Mouse (Mus musculus): ENCODE data around the gene Tpst1. TPM values are rescaled to one million over a fixed set of nuclear protein-coding genes. Genes with fewer than 3 reads are reported as not detected.

The Tpst1 gene
- polyA plus RNA-seq, 1 experiment from 2014 or later: 50.0 TPM

DNA sequence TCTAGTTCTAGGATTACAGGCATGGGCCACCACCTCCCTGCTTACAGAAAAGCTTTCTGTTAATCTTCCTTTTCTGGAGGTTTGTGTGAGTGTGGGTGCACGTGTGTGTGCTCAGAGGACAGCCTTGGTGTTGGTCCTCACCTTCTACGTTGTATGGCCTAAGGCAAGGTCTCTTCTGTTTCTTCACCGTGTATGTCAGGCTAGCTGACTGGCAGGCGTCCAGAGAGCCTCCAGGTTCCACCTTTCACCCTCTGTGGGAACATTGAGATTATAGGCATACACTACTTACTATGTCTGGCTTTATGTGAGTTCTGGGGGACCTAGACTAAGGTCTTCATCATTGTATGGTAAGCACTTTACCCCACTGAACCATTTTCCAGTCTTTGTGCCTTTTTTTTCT, 9.3 kb downstream of the Tpst1 start:
- DNase-seq (ENCODE audit: low spot score): no peak
- no peak overlapping the region for H3K27ac ChIP-seq
- H3K36me3 ChIP-seq: peaks cover 59% of the 10 kb centered on the region
- peaks cover 8% of the 10 kb centered on the region; the same call in 1 of the 2 replicates for H3K9me3 ChIP-seq
- H3K4me1 ChIP-seq (replicated peaks): peaks cover 15% of the 10 kb centered on the region; the same call in 1 of the 2 replicates
- 87% methylated on average over 4 of the region's 4 CpGs for WGBS
- peaks cover 10% of the 10 kb centered on the region for H3K27me3 ChIP-seq (ENCODE audit: insufficient read depth, poor library complexity, severe bottlenecking)
- no peak overlapping the region for H3K4me3 ChIP-seq

GRCm38 (mm10) chr5:130084271-130084670, 11.1 kb downstream of the Tpst1 start:
- H3K4me3 ChIP-seq: no peak overlapping the region
- no peak for DNase-seq (ENCODE audit: low spot score)
- 96% methylated on average over 3 of the region's 3 CpGs for WGBS
- H3K36me3 ChIP-seq: peaks cover 62% of the 10 kb centered on the region
- peaks cover 10% of the 10 kb centered on the region; the same call in 1 of the 2 replicates for H3K4me1 ChIP-seq (replicated peaks)
- peaks cover 8% of the 10 kb centered on the region; the same call in 1 of the 2 replicates for H3K9me3 ChIP-seq
- no peak overlapping the region for H3K27ac ChIP-seq
- no peaks in the 10 kb centered on the region for H3K27me3 ChIP-seq (ENCODE audit: insufficient read depth, poor library complexity, severe bottlenecking)

DNA sequence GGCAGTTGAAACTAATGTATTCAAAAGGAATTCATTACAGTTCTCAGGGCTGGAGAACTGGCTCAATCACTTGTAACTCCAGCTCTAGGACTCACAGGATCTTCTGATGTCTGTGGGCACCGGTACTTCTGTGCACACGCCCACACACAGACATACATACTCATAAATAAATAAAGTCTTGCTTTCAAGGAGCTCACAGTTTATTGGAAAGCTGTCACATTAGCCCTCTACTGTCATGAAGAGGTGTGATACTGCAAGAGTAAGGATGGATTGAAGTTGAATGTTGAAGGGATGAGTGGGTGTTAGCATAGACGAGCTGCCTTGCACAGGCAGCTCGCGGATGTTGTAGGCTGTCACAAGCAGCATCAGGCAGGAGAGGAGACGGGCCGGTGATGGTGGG, 14.9 kb downstream of the Tpst1 start:
- Histone ChIP-seq H3K4me3 (no peak overlapping the region), H3K27ac (no peak overlapping the region), H3K36me3 (peaks cover 59% of the 10 kb centered on the region), H3K9me3 (0 out of 2 replicates have a peak, but pooled peaks cover 8% of the 10 kb centered on the region), H3K4me1 (replicated peaks) (no peaks in the 10 kb centered on the region), H3K27me3 (ENCODE audit: insufficient read depth, poor library complexity, severe bottlenecking) (no peaks in the 10 kb centered on the region)
- WGBS: 91% methylated on average over 7 of the region's 7 CpGs
- DNase-seq (ENCODE audit: low spot score): no peak

GRCm38 (mm10) chr5:130088612-130089011, 15.5 kb downstream of the Tpst1 start:
- no peak for DNase-seq (ENCODE audit: low spot score)
- Histone ChIP-seq H3K36me3 (peaks cover 53% of the 10 kb centered on the region), H3K9me3 (0 out of 2 replicates have a peak, but pooled peaks cover 8% of the 10 kb centered on the region), H3K4me3 (no peak overlapping the region), H3K27me3 (ENCODE audit: insufficient read depth, poor library complexity, severe bottlenecking) (no peaks in the 10 kb centered on the region), H3K27ac (no peak overlapping the region), H3K4me1 (replicated peaks) (no peaks in the 10 kb centered on the region)
- WGBS: 93% methylated on average over 4 of the region's 4 CpGs

DNA sequence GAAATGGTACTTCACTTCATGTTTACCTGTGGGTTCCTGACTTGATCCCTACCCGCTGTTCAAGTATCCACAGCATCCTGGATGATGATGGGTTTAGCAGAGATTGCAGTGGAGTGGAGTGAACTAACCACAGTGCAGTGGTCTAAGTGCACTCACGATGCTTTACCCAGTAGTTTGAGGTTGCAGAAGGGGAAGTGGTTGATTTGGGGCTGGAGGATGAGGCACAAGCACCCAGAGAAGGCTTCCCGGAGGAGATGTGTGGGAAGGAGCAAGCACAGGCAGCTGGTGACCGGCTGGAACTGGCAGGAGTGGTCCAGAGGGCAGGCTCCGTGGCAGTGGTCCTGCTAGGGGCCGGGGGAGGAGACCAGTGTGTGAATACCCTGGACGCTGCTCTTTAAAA, 16.1 kb downstream of the Tpst1 start:
- WGBS: 84% methylated on average over 7 of the region's 7 CpGs
- H3K9me3 ChIP-seq: 0 out of 2 replicates have a peak, but pooled peaks cover 8% of the 10 kb centered on the region
- DNase-seq (ENCODE audit: low spot score): no peak
- no peak overlapping the region for H3K27ac ChIP-seq
- H3K4me1 ChIP-seq (replicated peaks): no peaks in the 10 kb centered on the region
- H3K27me3 ChIP-seq (ENCODE audit: insufficient read depth, poor library complexity, severe bottlenecking): no peaks in the 10 kb centered on the region
- no peak overlapping the region for H3K4me3 ChIP-seq
- peaks cover 48% of the 10 kb centered on the region for H3K36me3 ChIP-seq

DNA sequence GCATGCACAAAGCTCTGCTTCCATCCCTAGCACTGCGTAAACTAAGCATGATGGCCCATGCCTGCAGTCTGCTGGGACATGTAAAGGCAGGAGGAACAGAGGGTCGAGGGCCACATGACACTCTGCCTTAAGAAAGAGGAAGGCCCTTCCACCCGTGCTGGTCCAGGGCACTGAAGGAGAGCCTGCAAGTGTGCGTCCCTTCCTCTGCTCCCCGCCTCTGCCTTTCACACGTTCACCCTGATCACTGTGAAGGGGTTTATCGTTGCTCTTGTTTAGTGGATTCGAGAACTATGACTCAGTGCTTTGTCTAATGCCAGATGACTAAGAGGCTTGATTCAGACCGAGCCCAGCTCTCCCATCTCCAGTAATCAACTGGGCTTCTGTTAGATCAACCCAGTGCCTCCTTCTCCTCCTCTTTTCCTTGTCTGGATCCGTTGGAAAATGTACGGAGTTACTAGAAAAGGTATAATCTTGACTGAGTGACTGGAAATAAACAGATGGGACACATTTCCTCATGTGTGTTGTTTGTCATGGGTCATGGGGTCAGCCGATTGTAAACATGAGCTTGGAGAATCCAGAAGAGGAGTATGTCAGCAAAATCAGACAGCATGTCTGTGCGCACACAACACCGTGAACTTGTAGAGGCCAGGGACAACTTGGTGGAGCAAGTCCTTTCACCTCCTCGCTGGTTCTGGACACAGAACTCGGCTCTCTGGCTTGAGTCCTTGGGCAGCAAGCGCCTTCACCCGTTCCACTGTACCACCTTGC, 16.7 kb downstream of the Tpst1 start:
- H3K36me3 ChIP-seq: peaks cover 41% of the 10 kb centered on the region
- no peak overlapping the region for H3K27ac ChIP-seq
- H3K4me1 ChIP-seq (replicated peaks): no peaks in the 10 kb centered on the region
- no peak overlapping the region for H3K4me3 ChIP-seq
- DNase-seq (ENCODE audit: low spot score): no peak
- H3K9me3 ChIP-seq: 0 out of 2 replicates have a peak, but pooled peaks cover 8% of the 10 kb centered on the region
- 89% methylated on average over 18 of the region's 18 CpGs for WGBS
- H3K27me3 ChIP-seq (ENCODE audit: insufficient read depth, poor library complexity, severe bottlenecking): no peaks in the 10 kb centered on the region

DNA sequence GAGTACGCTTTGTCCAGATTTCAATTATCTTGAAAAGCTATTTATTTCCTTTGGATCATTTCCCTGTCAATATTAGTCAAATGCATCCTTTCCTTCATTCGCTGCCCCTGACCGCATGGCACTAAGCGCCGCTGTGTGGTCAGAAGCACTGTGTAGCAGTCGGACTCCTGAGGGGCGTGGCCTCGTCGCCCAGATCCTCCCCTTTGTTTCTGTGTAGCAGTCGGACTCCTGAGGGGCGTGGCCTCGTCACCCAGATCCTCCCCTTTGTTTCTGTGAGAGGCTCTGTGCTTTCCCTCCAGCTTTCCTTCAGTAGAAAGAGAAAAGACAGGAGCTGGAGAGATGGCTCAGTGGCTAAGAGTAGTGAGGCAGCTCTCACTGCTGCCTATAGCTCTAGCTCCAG, 23.6 kb downstream of the Tpst1 start:
- Histone ChIP-seq H3K4me1 (replicated peaks) (no peaks in the 10 kb centered on the region; the same call in 1 of the 2 replicates), H3K9me3 (no peaks in the 10 kb centered on the region), H3K27me3 (ENCODE audit: insufficient read depth, poor library complexity, severe bottlenecking) (no peaks in the 10 kb centered on the region), H3K4me3 (no peak overlapping the region), H3K27ac (no peak overlapping the region), H3K36me3 (peaks cover 19% of the 10 kb centered on the region)
- DNase-seq (ENCODE audit: low spot score): peak; percentile 42
- 51% methylated on average over 12 of the region's 12 CpGs for WGBS

DNA sequence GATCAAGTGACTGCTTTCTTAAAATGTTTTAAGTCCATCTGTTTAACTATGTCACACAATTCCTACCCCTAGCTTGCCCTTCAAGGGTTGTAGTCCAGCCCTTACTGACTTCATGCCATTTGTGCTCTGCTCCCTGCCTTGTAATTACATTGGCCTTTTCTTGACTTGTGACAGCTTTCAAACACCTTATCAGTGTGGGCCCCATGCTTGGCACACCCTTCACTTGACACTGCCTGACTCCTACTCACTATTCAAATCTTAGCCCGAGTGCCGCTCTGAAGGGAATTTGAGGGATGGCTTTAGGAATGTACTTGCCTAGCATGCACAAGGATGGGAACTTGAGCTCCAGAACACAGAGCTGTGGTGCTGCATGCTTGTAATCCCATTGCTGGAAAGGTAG, 24.7 kb downstream of the Tpst1 start:
- Histone ChIP-seq H3K9me3 (no peaks in the 10 kb centered on the region), H3K4me1 (replicated peaks) (no peaks in the 10 kb centered on the region; the same call in 1 of the 2 replicates), H3K4me3 (no peak overlapping the region), H3K27ac (no peak overlapping the region), H3K36me3 (peaks cover 24% of the 10 kb centered on the region), H3K27me3 (ENCODE audit: insufficient read depth, poor library complexity, severe bottlenecking) (no peaks in the 10 kb centered on the region)
- WGBS: 85% methylated on average over 2 of the region's 2 CpGs
- no peak for DNase-seq (ENCODE audit: low spot score)

DNA sequence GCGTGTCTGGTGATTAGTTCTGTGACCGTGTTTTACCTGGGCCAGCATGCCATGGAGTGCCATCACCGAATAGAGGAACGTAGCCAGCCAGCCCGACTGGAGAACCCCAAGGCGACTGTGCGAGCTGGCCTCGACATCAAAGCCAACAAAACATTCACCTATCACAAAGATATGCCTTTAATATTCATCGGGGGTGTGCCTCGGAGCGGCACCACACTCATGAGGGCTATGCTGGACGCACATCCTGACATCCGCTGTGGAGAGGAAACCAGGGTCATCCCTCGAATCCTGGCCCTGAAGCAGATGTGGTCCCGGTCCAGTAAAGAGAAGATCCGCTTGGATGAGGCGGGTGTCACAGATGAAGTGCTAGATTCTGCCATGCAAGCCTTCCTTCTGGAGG, 28.6 kb downstream of the Tpst1 start:
- 95% methylated on average over 17 of the region's 17 CpGs for WGBS
- no peak overlapping the region for H3K27ac ChIP-seq
- no peak for DNase-seq (ENCODE audit: low spot score)
- H3K9me3 ChIP-seq: no peaks in the 10 kb centered on the region
- no peaks in the 10 kb centered on the region; the same call in 1 of the 2 replicates for H3K4me1 ChIP-seq (replicated peaks)
- no peaks in the 10 kb centered on the region for H3K27me3 ChIP-seq (ENCODE audit: insufficient read depth, poor library complexity, severe bottlenecking)
- no peak overlapping the region for H3K4me3 ChIP-seq
- H3K36me3 ChIP-seq: peaks cover 52% of the 10 kb centered on the region

DNA sequence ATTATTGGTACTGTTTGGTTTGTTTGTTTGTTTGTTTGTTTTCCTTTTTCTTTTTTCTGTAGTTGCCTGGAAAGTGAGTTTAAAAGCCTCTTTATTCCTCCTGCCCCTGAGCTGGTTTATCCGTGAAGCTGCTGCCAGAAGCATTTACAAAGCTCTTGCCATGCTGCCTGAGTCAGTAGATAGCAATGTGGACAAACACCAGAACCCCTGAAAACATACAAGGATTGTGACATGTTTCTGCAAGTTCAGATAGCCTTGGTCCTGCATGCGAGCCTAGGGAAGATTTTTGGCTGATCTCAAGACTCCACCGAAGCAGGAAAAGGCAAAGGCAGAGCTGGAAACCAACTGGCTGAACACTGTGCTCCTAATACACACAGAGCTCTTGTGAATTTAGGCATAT, 36.2 kb downstream of the Tpst1 start:
- no peaks in the 10 kb centered on the region for H3K4me1 ChIP-seq (replicated peaks)
- no peak overlapping the region for H3K27ac ChIP-seq
- H3K36me3 ChIP-seq: peaks cover 45% of the 10 kb centered on the region
- 87% methylated on average over 3 of the region's 3 CpGs for WGBS
- DNase-seq (ENCODE audit: low spot score): no peak
- no peak overlapping the region for H3K4me3 ChIP-seq
- no peaks in the 10 kb centered on the region for H3K9me3 ChIP-seq
- no peaks in the 10 kb centered on the region for H3K27me3 ChIP-seq (ENCODE audit: insufficient read depth, poor library complexity, severe bottlenecking)

GRCm38 (mm10) chr5:130110632-130111464, 37.7 kb downstream of the Tpst1 start:
- Histone ChIP-seq H3K36me3 (peaks cover 45% of the 10 kb centered on the region), H3K27ac (no peak overlapping the region), H3K4me3 (no peak overlapping the region), H3K4me1 (replicated peaks) (no peaks in the 10 kb centered on the region), H3K27me3 (ENCODE audit: insufficient read depth, poor library complexity, severe bottlenecking) (no peaks in the 10 kb centered on the region), H3K9me3 (no peaks in the 10 kb centered on the region)
- DNase-seq (ENCODE audit: low spot score): no peak
- 85% methylated on average over 12 of the region's 12 CpGs for WGBS

DNA sequence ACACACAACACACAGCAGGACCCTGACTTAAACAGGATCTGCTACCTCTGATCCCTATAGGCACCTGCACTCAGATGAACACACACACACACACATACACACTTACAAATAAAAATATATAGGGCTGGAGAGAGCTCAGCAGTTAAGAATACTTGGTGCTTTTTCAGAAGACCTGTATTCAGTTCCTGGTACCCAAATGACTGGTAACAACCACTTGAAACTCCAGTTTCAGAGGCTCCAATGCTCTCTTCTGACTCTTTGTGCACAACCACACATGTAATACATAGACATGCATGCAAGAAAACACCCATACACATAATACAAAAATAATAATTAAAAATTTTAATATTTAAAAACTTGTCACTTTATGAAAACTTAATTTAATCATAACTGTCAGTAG, 39.5 kb downstream of the Tpst1 start:
- H3K4me3 ChIP-seq: no peak overlapping the region
- no peak for DNase-seq (ENCODE audit: low spot score)
- no peak overlapping the region for H3K27ac ChIP-seq
- H3K9me3 ChIP-seq: no peaks in the 10 kb centered on the region
- H3K4me1 ChIP-seq (replicated peaks): no peaks in the 10 kb centered on the region
- no peaks in the 10 kb centered on the region for H3K27me3 ChIP-seq (ENCODE audit: insufficient read depth, poor library complexity, severe bottlenecking)
- peaks cover 55% of the 10 kb centered on the region for H3K36me3 ChIP-seq

DNA sequence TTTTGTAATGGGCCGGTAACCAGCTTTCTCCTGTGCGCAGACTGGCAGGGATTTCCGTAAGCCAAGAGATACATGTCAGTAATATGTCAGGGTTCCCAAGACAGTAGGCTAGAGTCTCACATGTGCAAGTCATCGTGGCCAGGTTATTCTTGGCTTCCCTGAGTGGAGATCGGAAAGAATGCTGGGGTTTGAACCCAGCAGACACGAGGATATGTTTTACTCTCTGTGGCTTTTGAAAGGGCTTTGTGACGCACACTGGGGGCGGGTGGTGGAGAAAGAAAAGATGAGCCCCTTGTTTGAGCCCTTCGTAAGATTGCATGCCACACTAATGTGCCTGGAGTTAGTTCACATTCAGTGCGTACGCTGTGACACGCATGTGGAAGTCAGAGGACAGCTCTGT, 43.0 kb downstream of the Tpst1 start:
- WGBS: 92% methylated on average over 12 of the region's 12 CpGs
- H3K4me1 ChIP-seq (replicated peaks): 0 out of 2 replicates have a peak, but pooled peaks cover 8% of the 10 kb centered on the region
- H3K9me3 ChIP-seq: no peaks in the 10 kb centered on the region
- DNase-seq (ENCODE audit: low spot score): no peak
- H3K27me3 ChIP-seq (ENCODE audit: insufficient read depth, poor library complexity, severe bottlenecking): no peaks in the 10 kb centered on the region
- H3K27ac ChIP-seq: no peak overlapping the region
- H3K36me3 ChIP-seq: peaks cover 35% of the 10 kb centered on the region
- H3K4me3 ChIP-seq: no peak overlapping the region

Measured in hindbrain, embryonic 10.5 days (tissue).